Mouse (Mus musculus) heart, postnatal 0 days (tissue): ENCODE results near the gene Tbkbp1. TPM values are rescaled to one million over a fixed set of nuclear protein-coding genes. Genes with fewer than 3 reads are reported as not detected.

Experiments
- ATAC-seq: fragments of 200-750 bp; cut with Nextera tagmentation; 2 replicates; pipeline ENCODE4 v1.8.0; 2017; ENCODE audit warnings: low read depth, moderate number of reproducible peaks, moderate library complexity; ENCODE audit not compliant: insufficient read depth
- DNase-seq: peaks from one replicate; pipeline ENCODE4 v3.0.0-alpha.2; 2016; ENCODE audit warnings: low spot score
- H3K27ac ChIP-seq: fragments of 300-500 bp; sonication (generic); 2 replicates; pipeline ENCODE4 v1.5.1; 2014; ENCODE audit warnings: low read depth, mild to moderate bottlenecking
- H3K27me3 ChIP-seq: fragments of 300-500 bp; sonication (generic); 2 replicates; pipeline ENCODE4 v1.6.1; 2014; ENCODE audit warnings: low read length, mixed read lengths; ENCODE audit not compliant: control insufficient read depth, insufficient read depth
- H3K36me3 ChIP-seq: fragments of 300-500 bp; sonication (generic); replicated peaks from 2 replicates; pipeline ENCODE4 v1.6.1; 2014; ENCODE audit warnings: low read length, mixed read lengths; ENCODE audit not compliant: control insufficient read depth, insufficient read depth
- H3K4me1 ChIP-seq: fragments of 300-500 bp; sonication (generic); 2 replicates; pipeline ENCODE4 v1.6.1; 2014; ENCODE audit warnings: antibody characterized with exemption; ENCODE audit not compliant: control insufficient read depth, insufficient read depth
- H3K4me2 ChIP-seq: fragments of 300-500 bp; sonication (generic); 2 replicates; pipeline ENCODE4 v1.6.1; 2014; ENCODE audit warnings: low read depth, mild to moderate bottlenecking, low read length, moderate library complexity
- H3K4me3 ChIP-seq: fragments of 300-500 bp; sonication (generic); 2 replicates; pipeline ENCODE4 v1.5.1; 2014; ENCODE audit warnings: low read depth, low read length
- H3K9ac ChIP-seq: fragments of 300-500 bp; sonication (generic); replicated peaks from 2 replicates; pipeline ENCODE4 v1.6.1; 2014; ENCODE audit warnings: low read depth, low read length, mixed read lengths
- H3K9me3 ChIP-seq: fragments of 300-500 bp; sonication (generic); replicated peaks from 2 replicates; pipeline ENCODE4 v1.6.1; 2016; ENCODE audit warnings: low read length; ENCODE audit not compliant: control insufficient read depth
- CTCF ChIP-seq: IDR thresholded peaks from 2 replicates; pipeline ENCODE4 v1.5.1; 2016; ENCODE audit warnings: antibody characterized with exemption, control low read depth, low read depth
- EP300 ChIP-seq: IDR thresholded peaks from 2 replicates; pipeline ENCODE4 v1.6.1; 2016; ENCODE audit warnings: antibody characterized with exemption, low read depth
- WGBS: fragments of 180-500 bp; shearing (Covaris S2); extraction: QIAGEN DNeasy Blood & Tissue Kit; methylation state at CpG from one replicate; pipeline ENCODE4 v1.1.7; 2014; 5-methylcytosine and 5-hydroxymethylcytosine counted together
- polyA plus RNA-seq: library from polyadenylated mRNA; unstranded; fragments of >200 nt; fragmentation: Nextera tagmentation; extraction: Ambion mirVana; gene quantifications from 2 replicates; pipeline ENCODE4 v1.2.1, GENCODE M21; 2015
- total RNA-seq: library from RNA; depleted of rRNA; stranded (reverse); fragments of >200 nt; gene quantifications from 2 replicates; pipeline ENCODE4 v1.2.3, GENCODE M21; 2014; ENCODE audit warnings: low replicate concordance

Tbkbp1 gene
- total and polyA plus RNA-seq, 2 experiments from 2014 or later, result 2.8 to 8.9 TPM

DNA sequence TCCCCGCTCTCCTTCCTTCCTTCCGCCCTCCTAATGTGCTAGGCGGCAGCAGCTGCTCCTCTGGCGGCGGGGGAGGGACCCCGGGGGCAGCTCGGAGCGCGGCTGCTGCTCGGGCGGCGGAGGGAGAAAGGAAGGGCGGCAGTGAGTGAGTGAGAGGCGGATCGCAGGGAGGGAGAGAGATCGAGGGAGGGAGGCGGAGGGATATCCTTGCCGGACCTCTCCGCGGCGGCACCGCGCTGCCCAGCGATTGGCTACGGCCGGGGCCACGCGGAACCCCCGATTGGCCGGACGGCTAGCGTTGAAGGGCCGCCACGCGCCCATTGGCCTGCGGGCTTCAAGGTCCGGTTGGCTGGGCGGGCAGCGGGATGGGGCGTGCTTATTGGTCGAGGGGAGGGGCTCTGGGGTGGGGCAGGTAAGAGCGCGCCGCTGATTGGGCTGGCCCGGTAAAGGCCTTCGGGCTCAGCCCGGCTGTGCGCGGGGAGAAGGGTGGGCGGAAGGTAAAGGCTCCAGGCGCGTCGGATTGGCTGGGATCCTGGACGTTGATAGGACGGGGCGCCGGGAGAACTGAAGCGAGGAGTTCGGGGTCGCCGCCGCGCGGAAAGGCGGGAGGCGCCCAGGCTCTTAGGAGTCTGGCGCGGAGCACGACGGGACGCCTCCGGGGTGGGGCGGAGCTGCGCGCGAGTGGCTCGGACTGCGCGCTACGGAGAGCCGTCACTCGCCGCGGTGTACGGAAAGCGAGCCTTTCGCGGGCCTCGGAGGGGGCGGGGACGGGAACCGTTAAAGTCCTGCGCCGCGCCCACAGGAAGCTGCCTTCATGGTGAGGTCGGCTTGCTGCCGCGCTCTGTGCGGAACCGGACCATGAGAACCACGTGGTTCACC, 36.7 kb upstream of the Tbkbp1 start, which contains the start of gene Kpnb1:
Gene Kpnb1, minus strand, starts transcription at position 118 of the 879 bp plus-strand sequence.
- Histone ChIP-seq H3K27me3 (no peaks in the 10 kb centered on the region), H3K4me3 (peak within 1 kb of the TSS; percentile 83), H3K36me3 (peaks cover 18% of the 10 kb centered on the region), H3K4me2 (peak within 1 kb of the TSS; percentile 77), H3K9me3 (no peaks in the 10 kb centered on the region), H3K27ac (peak within 1 kb of the TSS; percentile 93), H3K9ac (peak within 1 kb of the TSS; percentile 85), H3K4me1 (no peaks in the 10 kb centered on the region; the same call in 1 of the 2 replicates)
- ATAC-seq (peak; percentile 91), DNase-seq (peak; percentile 99)
- TF ChIP-seq CTCF, result no peak
- TF ChIP-seq EP300, result peak; percentile 95
- under 1% methylated on average over 87 of the region's 101 CpGs for WGBS

DNA sequence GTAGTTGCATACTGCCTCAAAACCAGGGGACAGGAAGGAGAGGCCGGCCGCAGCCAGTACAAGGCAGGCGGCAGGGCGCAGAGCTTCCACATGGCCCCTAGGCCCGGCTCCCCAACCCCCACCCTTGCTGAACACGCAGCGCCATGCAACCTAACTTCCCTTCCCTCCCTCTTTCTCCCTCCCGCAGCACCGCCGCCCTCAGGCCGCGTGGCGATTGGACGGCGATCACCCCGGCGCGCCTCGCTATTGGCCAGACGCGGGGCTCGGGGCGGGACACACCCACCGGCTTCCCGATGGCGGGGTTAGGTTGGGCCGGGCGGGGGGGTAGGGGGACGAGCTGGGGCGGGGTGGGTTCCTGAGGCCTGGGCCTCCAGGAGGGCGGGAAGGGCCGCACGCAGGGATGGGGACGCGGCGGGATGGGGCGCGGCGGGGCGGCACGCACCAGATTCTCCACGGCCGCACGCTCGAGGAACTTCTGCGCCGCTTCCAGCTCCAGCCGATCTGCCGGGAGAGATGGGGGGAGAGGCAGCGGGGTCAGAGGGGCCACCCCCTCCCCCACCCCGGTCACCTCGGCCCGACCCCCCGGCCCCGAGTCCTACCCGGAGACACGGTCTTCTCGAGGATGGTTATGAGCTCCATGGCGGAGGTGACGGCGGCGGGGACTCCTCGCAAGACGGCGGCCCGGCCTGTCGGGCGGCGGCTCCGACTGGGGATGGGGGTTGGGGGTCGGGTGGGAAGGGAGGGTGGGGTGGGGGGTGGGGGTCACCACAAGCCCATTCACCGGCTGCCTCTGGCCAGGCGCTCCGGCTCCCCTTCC, 35.9 kb upstream of the Tbkbp1 start:
- Histone ChIP-seq H3K9ac (peak overlapping the region; percentile 85), H3K36me3 (peaks cover 27% of the 10 kb centered on the region), H3K27me3 (no peaks in the 10 kb centered on the region), H3K4me2 (peak overlapping the region; percentile 77), H3K27ac (peak overlapping the region; percentile 93), H3K4me3 (peak overlapping the region; percentile 83), H3K4me1 (no peaks in the 10 kb centered on the region; the same call in 1 of the 2 replicates), H3K9me3 (no peaks in the 10 kb centered on the region)
- WGBS, result under 1% methylated on average over 37 of the region's 74 CpGs
- peak; percentile 98 for DNase-seq
- TF ChIP-seq EP300, result no peak
- no peak for TF ChIP-seq CTCF
- peak; percentile 67 for ATAC-seq

DNA sequence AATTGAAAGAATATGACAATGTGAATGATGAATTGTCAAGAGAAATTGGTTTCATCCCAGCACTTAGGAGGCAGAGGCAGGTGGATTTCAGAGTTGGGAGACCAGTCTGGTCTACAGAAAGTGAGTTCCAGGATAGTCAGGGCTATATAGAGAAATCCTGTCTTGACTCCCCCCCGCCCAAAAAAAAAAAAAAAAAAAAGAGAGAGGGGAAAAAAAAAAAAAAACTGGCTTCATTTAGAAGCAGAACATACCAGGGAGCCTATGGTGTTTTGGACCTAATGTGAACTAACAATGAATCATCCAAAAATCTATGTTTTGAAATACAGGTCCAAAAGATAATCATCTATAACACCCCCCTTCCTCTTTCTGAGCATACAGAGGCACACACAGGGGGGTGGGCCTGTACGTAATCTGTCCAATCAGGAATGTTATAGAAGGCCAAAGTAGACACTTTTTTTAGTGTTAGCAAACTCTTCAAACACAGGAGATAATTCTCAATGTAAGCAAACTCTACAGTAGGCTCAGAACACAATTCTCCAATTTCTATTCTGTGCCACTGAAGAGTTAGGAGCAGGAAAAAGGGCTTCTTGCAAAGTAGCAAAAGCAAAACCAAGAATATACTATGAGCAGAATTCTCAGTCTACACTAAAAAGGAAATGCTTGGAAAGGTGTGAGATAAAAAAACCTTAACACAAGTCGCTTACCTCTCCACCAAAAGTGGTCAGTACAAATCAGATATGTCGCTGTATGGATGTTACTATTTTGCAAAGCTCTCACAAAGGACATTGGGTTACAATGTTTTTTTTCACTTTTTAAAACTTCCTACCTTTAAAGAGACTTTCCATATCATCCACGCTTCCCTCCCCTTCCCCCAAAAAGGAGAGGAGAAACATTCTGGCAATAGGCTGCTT, 34.7 kb upstream of the Tbkbp1 start:
- no peak for TF ChIP-seq EP300
- no peak for TF ChIP-seq CTCF
- Histone ChIP-seq H3K27me3 (no peaks in the 10 kb centered on the region), H3K27ac (no peak overlapping the region), H3K9me3 (no peaks in the 10 kb centered on the region), H3K4me2 (peak overlapping the region; percentile 77), H3K36me3 (peaks cover 39% of the 10 kb centered on the region), H3K9ac (peak overlapping the region; percentile 50; the same call in 1 of the 2 replicates), H3K4me1 (no peaks in the 10 kb centered on the region; the same call in 1 of the 2 replicates), H3K4me3 (peak overlapping the region; percentile 83)
- 46% methylated on average over 5 of the region's 5 CpGs for WGBS
- ATAC-seq (no peak), DNase-seq (no peak)

- Histone ChIP-seq H3K9me3 (no peaks in the 10 kb centered on the region), H3K4me1 (no peaks in the 10 kb centered on the region; the same call in 1 of the 2 replicates), H3K4me3 (no peak overlapping the region), H3K9ac (no peak overlapping the region), H3K27ac (no peak overlapping the region), H3K4me2 (no peak overlapping the region), H3K36me3 (peaks cover 49% of the 10 kb centered on the region), H3K27me3 (no peaks in the 10 kb centered on the region)
- 67% methylated on average over 5 of the region's 5 CpGs for WGBS
- no peak for ATAC-seq
- TF ChIP-seq EP300, result no peak
- no peak for TF ChIP-seq CTCF
- DNase-seq, result no peak
Observed at GRCm38 (mm10) chr11:97184875-97185274, 33.6 kb upstream of the Tbkbp1 start.
